Mouse (Mus musculus) MEL (cell line): ENCODE results near the gene Pik3ca. TPM values are rescaled to one million over a fixed set of nuclear protein-coding genes. Genes with fewer than 3 reads are reported as not detected.

Experiments
- DNase-seq: peaks from one replicate; pipeline ENCODE4 v3.0.0; 2011; ENCODE audit warnings: low read depth, low spot score
- H3K27ac ChIP-seq: 2 replicates; pipeline ENCODE4 v1.5.1; 2012; ENCODE audit warnings: low read depth, mild to moderate bottlenecking, control low read depth, low read length, moderate library complexity; ENCODE audit not compliant: control insufficient read depth
- H3K27me3 ChIP-seq, 2 experiments: fragments of 150-350 bp in 1 of 2; sonication (generic) in 1 of 2; 2 replicates each; pipeline ENCODE4 v1.6.1; 2012; ENCODE audit warnings: low read length in 2 of 2, mild to moderate bottlenecking in 2 of 2, improper control_type of control experiment in 1 of 2, moderate library complexity in 1 of 2; ENCODE audit not compliant: insufficient read depth in 2 of 2, control insufficient read depth in 1 of 2
- H3K36me3 ChIP-seq, 2 experiments: 2 replicates each; pipeline ENCODE4 v1.6.1; 2012 to 2014; ENCODE audit warnings: low read length in 2 of 2, improper control_type of control experiment in 1 of 2, inconsistent platforms in 1 of 2, mild to moderate bottlenecking in 1 of 2; ENCODE audit not compliant: insufficient read depth in 2 of 2, control insufficient read depth in 1 of 2
- H3K4me1 ChIP-seq, 2 experiments: fragments of 150-350 bp in 1 of 2; sonication (generic) in 1 of 2; 2 replicates each; pipeline ENCODE4 v1.6.1; 2012; ENCODE audit warnings: low read length in 2 of 2, improper control_type of control experiment in 1 of 2, mild to moderate bottlenecking in 1 of 2; ENCODE audit not compliant: insufficient read depth in 2 of 2, control insufficient read depth in 1 of 2
- H3K4me3 ChIP-seq, 2 experiments: fragments of 150-350 bp in 1 of 2; sonication (generic) in 1 of 2; 2 replicates each; pipeline ENCODE4 v1.5.1; 2012; ENCODE audit warnings: low read depth in 2 of 2, low read length in 2 of 2, mild to moderate bottlenecking in 2 of 2, moderate library complexity in 2 of 2, control low read depth in 1 of 2, improper control_type of control experiment in 1 of 2; ENCODE audit not compliant: control insufficient read depth in 1 of 2, insufficient read depth in 1 of 2
- H3K79me2 ChIP-seq: 2 replicates; pipeline ENCODE4 v1.6.1; 2012; ENCODE audit warnings: mild to moderate bottlenecking, low read length, moderate library complexity; ENCODE audit not compliant: control insufficient read depth, poor library complexity, insufficient read depth
- H3K9ac ChIP-seq: 2 replicates; pipeline ENCODE4 v1.6.1; 2012; ENCODE audit warnings: low read depth, mild to moderate bottlenecking, control low read depth, low read length, moderate library complexity; ENCODE audit not compliant: control insufficient read depth, poor library complexity, severe bottlenecking
- H3K9me3 ChIP-seq: fragments of 150-350 bp; sonication (generic); replicated peaks from 2 replicates; pipeline ENCODE4 v1.6.1; 2012; ENCODE audit warnings: mild to moderate bottlenecking, low read length, improper control_type of control experiment, moderate library complexity; ENCODE audit not compliant: insufficient read depth
- BHLHE40 ChIP-seq: IDR thresholded peaks from 2 replicates; pipeline ENCODE4 v1.6.1; 2012; ENCODE audit warnings: low read depth, mild to moderate bottlenecking, inconsistent platforms, low read length, improper control_type of control experiment, borderline replicate concordance
- E2F4 ChIP-seq: IDR thresholded peaks from 2 replicates; pipeline ENCODE4 v1.6.1; 2011; ENCODE audit warnings: low read depth, low read length, improper control_type of control experiment, borderline replicate concordance
- EP300 ChIP-seq, 2 experiments: IDR thresholded peaks; 2 replicates each; pipeline ENCODE4 v1.6.1; 2011; ENCODE audit warnings: improper control_type of control experiment in 2 of 2, low read length in 2 of 2, low read depth in 1 of 2, mild to moderate bottlenecking in 1 of 2
- ETS1 ChIP-seq: IDR thresholded peaks from 2 replicates; pipeline ENCODE4 v1.6.1; 2012; ENCODE audit warnings: low read depth, mild to moderate bottlenecking, inconsistent platforms, low read length, improper control_type of control experiment, moderate library complexity
- GABPA ChIP-seq: IDR thresholded peaks from 2 replicates; pipeline ENCODE4 v1.6.1; 2012; ENCODE audit warnings: low read depth, mild to moderate bottlenecking, inconsistent platforms, low read length, improper control_type of control experiment, moderate library complexity
- GATA1 ChIP-seq: IDR thresholded peaks from 2 replicates; pipeline ENCODE4 v1.6.1; 2011; ENCODE audit warnings: low read depth, low read length, improper control_type of control experiment
- HCFC1 ChIP-seq: IDR thresholded peaks from 2 replicates; pipeline ENCODE4 v1.6.1; 2012; ENCODE audit warnings: low read depth, mild to moderate bottlenecking, inconsistent platforms, low read length, improper control_type of control experiment, moderate library complexity
- JUND ChIP-seq: IDR thresholded peaks from 2 replicates; pipeline ENCODE4 v1.6.1; 2011; ENCODE audit warnings: low read depth, mild to moderate bottlenecking, improper control_type of control experiment, low read length
- KAT2A ChIP-seq: conservative IDR thresholded peaks from 2 replicates; pipeline ENCODE4 v1.6.1; 2012; ENCODE audit warnings: low read depth, low read length, improper control_type of control experiment, inconsistent platforms
- MAFK ChIP-seq: IDR thresholded peaks from 2 replicates; pipeline ENCODE4 v1.6.1; 2011; ENCODE audit warnings: low read depth, mild to moderate bottlenecking, low read length, improper control_type of control experiment, borderline replicate concordance
- MYC ChIP-seq: IDR thresholded peaks from 2 replicates; pipeline ENCODE4 v1.6.1; 2011; ENCODE audit warnings: low read depth, mild to moderate bottlenecking, low read length, improper control_type of control experiment, moderate library complexity
- NRF1 ChIP-seq: IDR thresholded peaks from 2 replicates; pipeline ENCODE4 v1.6.1; 2014; ENCODE audit warnings: low read depth, mild to moderate bottlenecking, inconsistent platforms, low read length, improper control_type of control experiment, moderate library complexity; ENCODE audit not compliant: poor library complexity, insufficient read depth, severe bottlenecking
- POLR2A ChIP-seq, 2 experiments: IDR thresholded peaks; 2 replicates each; pipeline ENCODE4 v1.6.1; 2011 to 2012; ENCODE audit warnings: low read length in 2 of 2, mild to moderate bottlenecking in 2 of 2, control low read depth in 1 of 2, improper control_type of control experiment in 1 of 2, low read depth in 1 of 2, moderate library complexity in 1 of 2; ENCODE audit not compliant: control insufficient read depth in 1 of 2, insufficient read depth in 1 of 2, poor library complexity in 1 of 2
- POLR2AphosphoS2 ChIP-seq: IDR thresholded peaks from 2 replicates; pipeline ENCODE4 v1.6.1; 2011; ENCODE audit warnings: low read length, improper control_type of control experiment
- TBP ChIP-seq: IDR thresholded peaks from 2 replicates; pipeline ENCODE4 v1.8.0; 2011; ENCODE audit warnings: low read depth, low read length, improper control_type of control experiment
- TCF12 ChIP-seq: IDR thresholded peaks from 2 replicates; pipeline ENCODE4 v1.6.1; 2014; ENCODE audit warnings: low read depth, mild to moderate bottlenecking, inconsistent platforms, low read length, improper control_type of control experiment, moderate library complexity
- UBTF ChIP-seq: IDR thresholded peaks from 2 replicates; pipeline ENCODE4 v1.6.1; 2012; ENCODE audit warnings: low read depth, mild to moderate bottlenecking, inconsistent platforms, low read length, improper control_type of control experiment, moderate library complexity, borderline replicate concordance; ENCODE audit not compliant: insufficient read depth
- USF1 ChIP-seq: IDR thresholded peaks from 2 replicates; pipeline ENCODE4 v1.6.1; 2014; ENCODE audit warnings: low read depth, mild to moderate bottlenecking, inconsistent platforms, low read length, improper control_type of control experiment, moderate library complexity
- USF2 ChIP-seq, 2 experiments: IDR thresholded peaks; 2 replicates each; pipeline ENCODE4 v1.6.1; 2011 to 2012; ENCODE audit warnings: improper control_type of control experiment in 2 of 2, low read length in 2 of 2, borderline replicate concordance in 1 of 2, inconsistent platforms in 1 of 2, low read depth in 1 of 2, mild to moderate bottlenecking in 1 of 2; ENCODE audit not compliant: insufficient read depth in 1 of 2
- ZMIZ1 ChIP-seq: IDR thresholded peaks from 2 replicates; pipeline ENCODE4 v1.6.1; 2012; ENCODE audit warnings: low read depth, mild to moderate bottlenecking, inconsistent platforms, low read length, improper control_type of control experiment, moderate library complexity
- ZNF384 ChIP-seq: IDR thresholded peaks from 2 replicates; pipeline ENCODE4 v1.6.1; 2012; ENCODE audit warnings: low read depth, mild to moderate bottlenecking, inconsistent platforms, low read length, improper control_type of control experiment
- polyA plus RNA-seq, 2 experiments: library from polyadenylated mRNA; stranded (reverse) in 1 of 2; unstranded in 1 of 2; fragments of >175 nt in 1 of 2; fragments of >200 nt in 1 of 2; gene quantifications; 2 replicates each; pipeline versions ENCODE4 v1.2.1 to v1.2.4; 2012; ENCODE audit warnings: low replicate concordance in 2 of 2, low read depth in 1 of 2; ENCODE audit not compliant: insufficient read length in 2 of 2, insufficient read depth in 1 of 2, missing spikeins in 1 of 2
- total RNA-seq: library from RNA; depleted of rRNA; stranded (reverse); fragments of 300-350 nt; gene quantifications from 2 replicates; pipeline ENCODE4 v1.2.3, GENCODE M21; 2012

Pik3ca gene
- total and polyA plus RNA-seq, 3 experiments = 11.7 to 13.1 TPM; not detected in 1

DNA sequence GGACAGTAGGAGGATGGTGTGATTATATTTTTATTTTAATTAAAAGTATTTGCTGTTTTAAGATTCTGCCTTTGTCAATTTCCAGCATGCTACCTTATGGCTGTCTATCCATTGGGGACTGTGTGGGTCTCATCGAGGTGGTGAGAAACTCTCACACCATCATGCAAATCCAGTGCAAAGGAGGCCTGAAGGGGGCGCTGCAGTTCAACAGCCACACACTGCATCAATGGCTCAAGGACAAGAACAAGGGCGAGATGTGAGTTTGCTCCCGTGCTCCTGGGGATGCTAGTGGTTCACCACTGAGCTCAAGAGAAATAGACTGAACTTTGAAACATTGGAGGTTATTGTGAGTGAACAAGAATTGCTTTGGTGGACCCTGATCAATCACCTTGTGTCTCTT is 62.3 kb downstream of the Pik3ca start (continued):
- no peak for TF ChIP-seq ETS1

GRCm38 (mm10) chr3:32467321-32467720 is 69.8 kb downstream of the Pik3ca start:
- Histone ChIP-seq H3K4me1 (no peaks in the 10 kb centered on the region), H3K27me3 (no peaks in the 10 kb centered on the region), H3K79me2 (no peaks in the 10 kb centered on the region), H3K36me3 (no peaks in the 10 kb centered on the region), H3K4me3 (no peak overlapping the region), H3K9me3 (no peaks in the 10 kb centered on the region), H3K9ac (no peak overlapping the region), H3K27ac (no peak overlapping the region)
- DNase-seq = no peak
- TF ChIP-seq KAT2A = no peak
- no peak for TF ChIP-seq USF1
- TF ChIP-seq ZNF384 = no peak
- no peak for TF ChIP-seq GABPA
- no peak for TF ChIP-seq E2F4
- no peak for TF ChIP-seq UBTF
- TF ChIP-seq MYC = no peak
- TF ChIP-seq NRF1 = no peak
- TF ChIP-seq POLR2AphosphoS2 = no peak
- TF ChIP-seq ZMIZ1 = no peak
- TF ChIP-seq EP300 (IDR thresholded peaks at IDR 0.05; ENCODE audit: low read depth in 1 of 2, low read length in 2 of 2) = no peak
- TF ChIP-seq BHLHE40 = no peak
- TF ChIP-seq POLR2A (IDR thresholded peaks at IDR 0.05; ENCODE audit: control insufficient read depth in 1 of 2, insufficient read depth in 1 of 2, low read depth in 1 of 2, low read length in 2 of 2, poor library complexity in 1 of 2) = no peak
- TF ChIP-seq HCFC1 = no peak
- no peak for TF ChIP-seq MAFK
- TF ChIP-seq JUND = no peak
- TF ChIP-seq TCF12 = no peak
- no peak for TF ChIP-seq USF2 (IDR thresholded peaks at IDR 0.05; ENCODE audit: borderline replicate concordance in 1 of 2, insufficient read depth in 1 of 2, low read depth in 1 of 2, low read length in 2 of 2)
- TF ChIP-seq TBP = no peak
- TF ChIP-seq GATA1 = no peak
